Mouse (Mus musculus) cerebellum, adult 2 months (tissue): ENCODE results near the gene Ifi203. TPM values are rescaled to one million over a fixed set of nuclear protein-coding genes. Genes with fewer than 3 reads are reported as not detected.
"Not testable (repeated sequence)": the region's sequence is repeated elsewhere in the genome, so short reads cannot be mapped to it uniquely, and the experiment has no call there.

Source experiments
- DNase-seq, 2 experiments: peaks; one replicate each; pipeline ENCODE4 v3.0.0; 2021
- H3K27ac ChIP-seq: fragments of 200-500 bp; 2 replicates; pipeline ENCODE4 v1.5.1; 2012; ENCODE audit warnings: low read length, control low read depth, inconsistent platforms; ENCODE audit not compliant: insufficient read depth
- H3K27me3 ChIP-seq: fragments of 200-500 bp; 2 replicates; pipeline ENCODE4 v1.6.1; 2012; ENCODE audit warnings: inconsistent platforms, mild to moderate bottlenecking, low read length, moderate library complexity; ENCODE audit not compliant: control insufficient read depth, insufficient read depth
- H3K4me1 ChIP-seq: fragments of 200-500 bp; 2 replicates; pipeline ENCODE4 v1.6.1; 2011; ENCODE audit warnings: low read length; ENCODE audit not compliant: control insufficient read depth, insufficient read depth
- H3K4me3 ChIP-seq: fragments of 200-500 bp; replicated peaks from 2 replicates; pipeline ENCODE3; 2011; ENCODE audit warnings: mild to moderate bottlenecking, low read depth, low read length, control low read depth; ENCODE audit not compliant: insufficient read depth
- CTCF ChIP-seq: fragments of 200-500 bp; IDR thresholded peaks from 2 replicates; pipeline ENCODE4 v1.5.1; 2011; ENCODE audit warnings: low read depth, mild to moderate bottlenecking, control low read depth, low read length, moderate library complexity, borderline replicate concordance; ENCODE audit not compliant: insufficient read depth
- POLR2A ChIP-seq: fragments of 200-500 bp; IDR thresholded peaks from 2 replicates; pipeline ENCODE4 v1.6.1; 2011; ENCODE audit warnings: low read length, control low read depth, borderline replicate concordance; ENCODE audit not compliant: insufficient read depth
- WGBS: fragments of 180-500 bp; shearing (Covaris S2); methylation state at CpG from one replicate; pipeline ENCODE4 v1.1.7; 2018; 5-methylcytosine and 5-hydroxymethylcytosine counted together
- polyA plus RNA-seq: library from polyadenylated mRNA; depleted of rRNA; stranded (reverse); fragments of >200 nt; gene quantifications from 2 replicates; pipeline ENCODE4 v1.2.3, GENCODE M21; 2012

The Ifi203 gene
- polyA plus RNA-seq, 1 experiment: 1.7 TPM

DNA sequence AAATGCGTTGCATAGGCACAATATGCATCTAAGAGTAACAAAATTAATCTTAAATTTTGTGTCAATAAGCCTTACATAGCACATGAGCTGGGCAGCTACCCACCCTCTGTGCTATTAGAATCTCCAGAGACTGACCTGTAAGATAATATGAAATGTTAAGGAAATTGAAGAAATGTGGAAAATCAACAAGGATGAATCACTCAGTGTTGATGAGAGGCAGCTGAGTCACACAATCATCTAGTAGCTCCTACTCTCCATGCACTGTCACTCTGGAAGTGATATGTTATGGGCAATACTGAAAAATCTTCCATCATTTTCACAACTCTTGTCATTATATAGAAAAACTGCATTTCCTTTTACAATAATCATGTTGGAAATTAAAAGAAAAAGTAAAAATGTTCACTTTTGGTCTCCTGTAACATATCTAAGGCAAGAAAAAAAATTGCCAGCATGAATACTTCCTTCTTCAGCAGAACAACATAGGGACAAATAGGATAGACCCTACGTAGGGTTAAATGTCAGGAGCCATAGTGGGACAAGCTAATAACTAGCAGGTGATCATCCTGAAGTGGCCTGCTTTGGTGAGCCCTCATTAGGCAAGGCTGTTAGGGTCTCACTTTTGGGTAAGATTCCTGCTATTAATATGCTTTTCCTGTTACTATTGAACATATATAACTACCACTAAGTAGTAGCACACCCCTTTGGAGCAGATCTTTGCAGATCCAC lies 12.8 kb upstream of the Ifi203 start:
- TF ChIP-seq POLR2A: no peak
- no peak for TF ChIP-seq CTCF
- Histone ChIP-seq H3K4me1 (no peaks in the 10 kb centered on the region), H3K4me3 (no peak overlapping the region), H3K27ac (no peak overlapping the region), H3K27me3 (no peaks in the 10 kb centered on the region)
- DNase-seq: no peak
- whole genome bisulfite sequencing: 89% methylated on average over 2 of the region's 2 CpGs

GRCm38 (mm10) chr1:173953563-173953962 lies 11.1 kb upstream of the Ifi203 start:
- no peaks in the 10 kb centered on the region for H3K27me3 ChIP-seq
- no peak for TF ChIP-seq CTCF
- no peak for TF ChIP-seq POLR2A
- 85% methylated on average over 1 of the region's 1 CpGs for WGBS
- DNase-seq: no peak
- H3K27ac ChIP-seq: no peak overlapping the region
- H3K4me3 ChIP-seq: no peak overlapping the region
- no peaks in the 10 kb centered on the region for H3K4me1 ChIP-seq

DNA sequence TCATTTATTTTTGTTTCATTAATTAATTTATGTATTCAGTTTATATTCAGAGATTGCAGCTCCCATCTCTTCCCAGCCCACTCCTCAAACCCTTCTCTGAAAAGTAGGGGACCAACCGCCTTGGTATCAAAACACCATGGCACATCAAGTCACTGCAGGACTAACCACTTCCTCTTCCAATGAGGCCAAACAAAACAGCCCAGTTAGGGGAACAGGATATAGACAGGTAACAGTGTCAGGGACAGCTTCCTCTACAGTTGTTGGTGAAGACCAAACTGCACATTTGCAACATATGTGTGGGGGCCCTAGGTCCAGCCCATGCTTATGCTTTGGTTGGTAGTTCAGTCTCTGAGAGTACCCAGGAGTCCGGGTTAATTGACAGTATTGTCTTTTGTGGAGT lies 6.6 kb upstream of the Ifi203 start:
- not testable (repeated sequence) for DNase-seq, H3K27ac ChIP-seq, H3K27me3 ChIP-seq, H3K4me1 ChIP-seq, H3K4me3 ChIP-seq
- 90% methylated on average over 2 of the region's 2 CpGs for WGBS

DNA sequence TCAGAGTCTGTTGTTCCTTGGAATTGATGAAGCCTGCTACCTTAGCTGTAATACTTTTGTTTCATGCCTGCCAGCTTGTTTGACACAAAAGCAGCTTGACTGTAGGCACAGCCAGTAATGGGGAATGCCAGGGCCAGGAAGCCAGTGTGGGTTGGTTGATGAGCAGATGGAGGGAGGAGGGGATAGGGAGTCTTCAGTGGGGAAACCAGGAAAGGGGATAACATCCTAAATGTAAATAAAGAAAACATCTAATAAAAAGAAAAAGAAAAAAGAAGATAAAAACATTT lies 251 bp upstream of the Ifi203 start:
- not testable (repeated sequence) for H3K27me3 ChIP-seq, H3K4me3 ChIP-seq, H3K4me1 ChIP-seq, H3K27ac ChIP-seq
- DNase-seq: peak in 1 of 2 experiments; percentile 14

GRCm38 (mm10) chr1:173941522-173941921 lies 950 bp downstream of the Ifi203 start:
- not testable (repeated sequence) for H3K27ac ChIP-seq, H3K27me3 ChIP-seq, H3K4me3 ChIP-seq, DNase-seq, H3K4me1 ChIP-seq
- WGBS: 91% methylated on average over 2 of the region's 2 CpGs

DNA sequence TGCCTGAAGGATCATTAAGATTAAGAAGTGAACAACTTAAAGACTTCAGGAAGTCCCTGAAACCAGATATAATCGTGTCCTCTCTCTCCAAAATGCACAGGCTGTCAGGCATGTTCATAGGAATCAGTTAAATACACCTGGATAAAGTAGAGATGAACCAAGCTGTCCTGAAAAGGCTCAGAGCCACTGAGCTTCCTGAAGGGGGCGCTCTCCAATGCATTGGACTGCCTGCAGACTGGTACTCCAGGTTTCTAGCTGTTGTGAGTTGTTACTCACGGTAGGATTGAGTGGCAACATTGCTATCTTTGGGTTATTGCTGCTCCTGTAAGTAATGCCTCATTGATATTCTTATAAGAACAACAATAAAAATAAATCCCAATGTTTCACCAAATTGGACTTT lies 23.2 kb downstream of the Ifi203 start:
- not testable (repeated sequence) for H3K27me3 ChIP-seq, H3K4me1 ChIP-seq, H3K4me3 ChIP-seq, DNase-seq, H3K27ac ChIP-seq
- 64% methylated on average over 3 of the region's 3 CpGs for WGBS

DNA sequence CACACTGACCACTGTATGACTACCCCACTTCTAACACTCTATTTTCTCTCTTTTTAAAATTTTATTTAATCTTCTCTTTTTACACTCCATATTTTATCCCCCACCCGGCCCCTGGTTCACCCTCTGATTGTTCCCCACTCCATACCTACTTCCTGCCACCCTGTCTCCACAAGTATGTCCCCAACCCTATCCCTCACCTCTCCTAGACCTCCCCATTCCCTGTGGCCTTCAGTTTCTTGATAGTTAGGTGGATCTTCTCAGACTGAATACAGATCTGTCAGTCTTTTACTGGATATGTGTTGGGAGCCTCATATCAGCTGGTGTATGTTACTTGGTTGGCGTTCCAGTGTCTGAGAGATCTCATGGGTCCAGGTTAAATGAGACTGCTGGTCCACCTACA lies 27.9 kb downstream of the Ifi203 start:
- Histone ChIP-seq H3K27me3 (no peaks in the 10 kb centered on the region), H3K4me3 (no peak overlapping the region), H3K27ac (no peak overlapping the region), H3K4me1 (no peaks in the 10 kb centered on the region)
- no peak for TF ChIP-seq POLR2A
- no peak for TF ChIP-seq CTCF
- DNase-seq: no peak
- 85% methylated on average over 2 of the region's 2 CpGs for WGBS

GRCm38 (mm10) chr1:173913256-173913791 lies 29.1 kb downstream of the Ifi203 start:
- DNase-seq, H3K4me3 ChIP-seq, H3K27me3 ChIP-seq, H3K27ac ChIP-seq, H3K4me1 ChIP-seq: not testable (repeated sequence)

DNA sequence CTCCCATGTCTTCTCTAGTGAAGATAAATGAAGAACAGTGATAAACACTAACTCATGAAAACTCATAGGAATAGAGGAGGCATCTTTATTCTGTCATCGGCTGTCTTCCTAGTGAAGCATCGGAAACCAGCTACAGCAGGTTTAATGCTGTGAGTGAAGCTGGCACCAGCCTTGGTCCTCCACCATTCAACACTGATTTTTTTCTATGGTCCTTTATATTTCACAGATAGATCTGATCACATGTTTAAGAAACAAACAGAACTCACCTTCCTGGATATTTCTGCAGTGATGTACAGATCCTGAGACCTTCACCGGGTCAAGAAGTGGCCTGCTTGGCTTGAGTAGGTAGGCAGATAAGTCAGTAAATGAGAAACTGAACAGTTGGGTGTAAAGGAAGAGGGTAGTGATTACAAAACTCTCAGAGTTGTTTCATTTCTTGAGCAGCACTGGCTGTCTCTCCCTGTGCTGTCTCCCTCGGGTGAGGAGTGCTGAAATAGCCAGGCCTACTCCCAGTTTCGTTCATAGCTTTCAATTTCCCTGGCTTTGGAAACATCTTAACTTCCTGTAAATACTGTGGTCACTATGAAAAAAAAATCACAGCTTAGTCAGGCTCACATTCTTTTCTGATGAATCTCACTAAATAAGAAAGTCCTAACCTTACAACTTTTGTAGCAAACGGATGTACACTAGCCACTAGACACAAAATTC lies 29.8 kb downstream of the Ifi203 start, which contains the start of gene Ifi211:
Ifi211 (minus strand) TSS at position 499 of the 708 bp plus-strand sequence.
- not testable (repeated sequence) for H3K27me3 ChIP-seq, H3K4me3 ChIP-seq, DNase-seq, H3K27ac ChIP-seq, H3K4me1 ChIP-seq
- WGBS: 89% methylated on average over 6 of the region's 6 CpGs
